Mouse (Mus musculus): ENCODE measurements around the gene Pigk.

DNA sequence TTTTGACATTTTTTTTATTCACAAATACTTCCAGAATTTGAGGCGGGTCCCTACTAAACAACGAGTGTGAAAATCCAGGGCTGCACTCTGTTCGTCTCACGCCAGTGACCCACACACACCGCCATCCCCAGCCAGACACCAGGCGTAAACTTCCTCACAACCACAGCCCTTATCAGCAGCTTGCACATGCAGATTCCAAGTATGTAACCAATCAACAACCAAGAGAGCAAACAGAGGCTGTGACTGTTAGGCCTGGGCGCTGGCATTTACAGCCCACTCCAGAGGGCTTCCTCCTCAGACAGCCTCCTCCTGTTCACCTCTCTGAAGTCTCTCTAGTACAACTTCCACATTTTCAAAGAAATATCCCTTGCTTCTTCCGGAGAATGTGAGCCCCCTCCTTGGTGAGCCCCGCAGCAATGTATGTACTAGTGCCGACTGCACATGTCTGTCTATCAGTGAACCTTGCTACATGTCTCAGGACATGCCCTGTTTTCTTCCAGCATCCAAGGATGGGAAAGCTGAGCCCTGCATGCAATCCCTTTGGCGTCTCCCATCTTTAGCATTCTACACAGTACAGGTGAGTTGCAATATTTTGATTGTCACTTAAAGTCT is 265.7 kb downstream of the Pigk start:
- TF ChIP-seq CTCF (IDR thresholded peaks at IDR 0.05) (no peak), EP300 (IDR thresholded peaks at IDR 0.05) (no peak)
